Mouse (Mus musculus) CH12.LX (cell line): ENCODE results near the gene Syce3.

Source experiments
- CTCF ChIP-seq, 2 experiments: IDR thresholded peaks in 1 of 2; conservative IDR thresholded peaks in 1 of 2; 2 replicates each; pipeline ENCODE4 v1.5.1; 2011 to 2012; ENCODE audit warnings: low read depth in 2 of 2, low read length in 2 of 2, improper control_type of control experiment in 1 of 2, inconsistent platforms in 1 of 2, mild to moderate bottlenecking in 1 of 2, moderate library complexity in 1 of 2
- NRF1 ChIP-seq: IDR thresholded peaks from 2 replicates; pipeline ENCODE4 v1.6.1; 2014; ENCODE audit warnings: low read depth, mild to moderate bottlenecking, inconsistent platforms, low read length, improper control_type of control experiment, moderate library complexity

- no peak for TF ChIP-seq NRF1
- TF ChIP-seq CTCF (conservative IDR thresholded peaks at IDR 0.05 in 1 of 2, IDR thresholded peaks at IDR 0.05 in 1 of 2; ENCODE audit: low read depth in 2 of 2, low read length in 2 of 2): no peak
Measured at GRCm38 (mm10) chr15:89376957-89377356, 33.3 kb downstream of the Syce3 start, which contains the start of gene Tymp.
